Mouse (Mus musculus) urinary bladder, adult 2 months (tissue): ENCODE measurements around the gene Capn7. TPM values are rescaled to one million over a fixed set of nuclear protein-coding genes. Genes with fewer than 3 reads are reported as not detected.

Experiments
- DNase-seq: peaks from one replicate; pipeline ENCODE4 v3.0.0; 2022; ENCODE audit warnings: low spot score
- polyA plus RNA-seq: library from polyadenylated mRNA; depleted of rRNA; stranded (reverse); fragments of >200 nt; gene quantifications from 2 replicates; pipeline ENCODE4 v1.2.3, GENCODE M21; 2012

Gene Capn7
- polyA plus RNA-seq, 1 experiment: 34.9 TPM

- DNase-seq: no peak
Observed at GRCm38 (mm10) chr14:31395629-31396199, 59.3 kb downstream of the Capn7 start.

DNA sequence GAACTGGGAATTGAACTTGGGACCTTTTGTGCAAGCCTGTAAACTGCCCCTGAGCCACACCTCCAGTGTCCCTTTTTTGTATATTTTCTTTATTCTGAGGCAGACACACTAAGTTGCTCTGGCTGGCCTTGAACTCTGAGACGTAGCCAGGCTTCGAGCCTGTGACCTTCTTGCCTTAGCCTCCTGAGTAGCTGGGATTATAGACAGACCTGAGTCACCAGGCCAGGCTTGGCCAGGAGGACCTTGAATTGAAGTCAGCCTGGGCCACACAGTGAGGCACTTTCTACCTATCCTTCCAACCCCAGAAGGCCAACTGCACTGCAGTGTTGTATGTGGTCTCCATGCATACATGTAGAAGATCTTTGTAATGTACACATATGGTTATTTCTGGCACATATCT is 60.0 kb downstream of the Capn7 start:
- DNase-seq: no peak

- DNase-seq: no peak
Observed at GRCm38 (mm10) chr14:31397353-31397752, 60.9 kb downstream of the Capn7 start.

DNA sequence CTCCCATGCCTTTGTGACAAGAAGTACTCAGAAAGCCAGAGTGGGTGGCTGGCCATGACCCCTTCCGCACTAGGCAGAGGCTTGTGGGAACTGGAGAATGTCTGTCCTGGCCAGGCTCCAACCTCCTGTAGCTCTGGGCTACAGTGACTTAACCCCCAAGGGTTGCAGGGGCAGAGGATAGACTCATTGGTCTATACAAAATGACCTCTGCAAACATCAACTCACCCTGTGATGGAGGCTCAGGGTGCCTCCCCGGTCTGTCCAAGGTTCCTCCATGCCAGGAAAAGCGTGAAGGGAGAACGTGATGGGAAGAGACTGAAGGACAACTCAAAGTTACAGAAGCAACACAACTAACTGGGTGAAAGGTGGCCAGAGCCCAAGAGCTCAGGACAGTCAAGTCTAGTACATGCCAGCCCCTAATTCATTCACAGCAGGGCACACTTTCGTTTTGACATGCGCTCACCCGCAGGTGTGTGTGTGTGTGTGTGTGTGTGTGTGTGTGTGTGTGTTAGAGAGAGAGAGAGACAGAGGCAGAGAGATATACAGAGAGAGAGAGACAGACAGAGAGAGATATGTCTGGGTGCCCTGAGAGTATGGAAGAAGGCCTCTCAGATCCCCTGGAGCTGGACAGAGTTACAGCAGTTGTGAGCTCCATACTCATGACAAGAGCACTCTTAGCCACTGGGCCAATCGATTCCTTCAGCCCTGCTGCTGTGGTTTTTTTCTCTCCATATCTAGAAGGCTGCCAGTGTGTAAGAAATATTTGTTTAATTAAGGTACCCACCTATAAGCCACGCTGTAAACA is 61.6 kb downstream of the Capn7 start:
- no peak for DNase-seq

DNA sequence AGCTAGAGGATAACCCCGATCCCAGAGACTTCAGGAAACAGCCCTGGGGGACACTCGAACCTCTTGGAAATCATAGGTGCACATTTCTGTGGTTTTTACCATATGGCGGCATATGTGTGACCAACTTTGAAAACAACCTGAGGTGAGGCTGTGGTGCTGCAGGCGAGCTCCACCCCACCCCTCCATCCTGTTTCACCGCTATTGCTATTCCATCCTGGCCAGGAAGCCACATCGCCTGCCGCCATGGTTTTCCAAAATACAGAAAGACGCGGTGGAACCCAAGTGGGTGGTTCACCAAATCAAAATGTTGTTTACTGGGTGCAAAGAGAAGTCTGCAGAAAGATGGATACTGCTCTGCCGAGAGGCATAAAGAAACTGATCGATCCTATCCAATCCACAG is 62.4 kb downstream of the Capn7 start:
- no peak for DNase-seq

- no peak for DNase-seq
Observed at GRCm38 (mm10) chr14:31399271-31399670, 62.8 kb downstream of the Capn7 start.

- no peak for DNase-seq
Observed at GRCm38 (mm10) chr14:31400246-31400645, 63.8 kb downstream of the Capn7 start.

DNA sequence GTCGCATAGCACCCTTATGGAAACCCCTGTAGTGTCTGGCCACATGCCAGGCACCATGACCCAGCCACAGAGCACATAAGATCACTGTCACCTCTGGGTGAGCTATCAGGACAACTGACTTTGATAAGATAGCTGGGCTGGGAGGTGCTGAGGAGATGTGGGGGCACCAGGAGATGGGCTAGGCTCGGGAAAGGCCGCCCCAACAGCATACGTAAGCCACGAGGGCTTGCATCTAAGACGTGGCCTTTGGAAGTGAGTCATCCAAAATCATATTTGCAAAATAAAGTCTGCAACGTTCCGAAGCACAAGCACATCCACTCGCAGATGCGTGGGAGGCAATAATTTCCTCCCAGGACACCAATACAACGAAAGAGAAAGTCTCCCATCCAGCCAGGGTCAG is 64.5 kb downstream of the Capn7 start:
- no peak for DNase-seq

DNA sequence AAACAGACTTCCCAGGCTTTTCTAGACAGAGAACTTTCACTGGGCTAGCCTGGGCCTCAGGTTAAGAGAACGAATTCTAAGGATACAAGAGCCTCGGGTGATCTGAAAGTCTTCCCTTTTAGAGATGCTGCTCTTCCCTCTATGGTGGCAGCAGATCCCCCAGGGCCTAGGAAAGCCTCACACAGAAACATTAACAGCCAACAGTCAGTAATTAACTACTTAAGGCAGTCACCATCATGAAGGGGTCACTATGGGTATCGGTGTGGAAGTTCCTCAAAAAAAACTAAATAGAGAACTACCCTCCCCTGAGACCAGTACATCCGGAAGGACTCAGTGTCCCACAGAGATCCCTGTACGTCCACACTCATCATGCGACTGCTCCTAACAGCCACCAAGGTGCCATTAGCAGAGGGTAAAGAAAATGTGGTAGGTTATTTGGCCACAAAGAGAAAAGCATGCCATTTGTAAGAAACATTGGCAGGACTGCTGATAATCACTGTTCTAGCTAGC is 65.5 kb downstream of the Capn7 start:
- DNase-seq: no peak

DNA sequence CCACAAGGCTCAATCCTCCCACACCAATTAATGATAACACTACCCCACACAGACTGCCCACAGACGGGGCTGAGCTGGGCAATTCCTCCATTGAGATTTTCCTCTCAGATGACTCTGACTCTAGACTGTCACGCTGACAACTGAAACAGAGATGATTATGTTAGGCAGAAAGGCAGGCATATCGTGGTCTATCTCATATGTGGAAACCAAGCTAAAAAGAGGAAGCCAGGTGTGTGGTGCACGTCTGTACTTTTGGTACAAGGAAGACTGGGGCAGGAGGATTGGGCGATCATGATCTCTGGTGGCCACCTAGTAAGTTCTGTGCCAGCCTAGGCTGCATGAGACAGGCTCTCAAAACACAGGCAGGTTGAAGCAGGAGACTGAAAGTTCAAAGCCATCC is 66.3 kb downstream of the Capn7 start:
- no peak for DNase-seq

- DNase-seq: no peak
Observed at GRCm38 (mm10) chr14:31403556-31403955, 67.1 kb downstream of the Capn7 start.

GRCm38 (mm10) chr14:31403995-31404394 is 67.6 kb downstream of the Capn7 start:
- no peak for DNase-seq

- no peak for DNase-seq
Observed at GRCm38 (mm10) chr14:31404663-31405062, 68.2 kb downstream of the Capn7 start.

- DNase-seq: no peak
Observed at GRCm38 (mm10) chr14:31405652-31406051, 69.2 kb downstream of the Capn7 start.

DNA sequence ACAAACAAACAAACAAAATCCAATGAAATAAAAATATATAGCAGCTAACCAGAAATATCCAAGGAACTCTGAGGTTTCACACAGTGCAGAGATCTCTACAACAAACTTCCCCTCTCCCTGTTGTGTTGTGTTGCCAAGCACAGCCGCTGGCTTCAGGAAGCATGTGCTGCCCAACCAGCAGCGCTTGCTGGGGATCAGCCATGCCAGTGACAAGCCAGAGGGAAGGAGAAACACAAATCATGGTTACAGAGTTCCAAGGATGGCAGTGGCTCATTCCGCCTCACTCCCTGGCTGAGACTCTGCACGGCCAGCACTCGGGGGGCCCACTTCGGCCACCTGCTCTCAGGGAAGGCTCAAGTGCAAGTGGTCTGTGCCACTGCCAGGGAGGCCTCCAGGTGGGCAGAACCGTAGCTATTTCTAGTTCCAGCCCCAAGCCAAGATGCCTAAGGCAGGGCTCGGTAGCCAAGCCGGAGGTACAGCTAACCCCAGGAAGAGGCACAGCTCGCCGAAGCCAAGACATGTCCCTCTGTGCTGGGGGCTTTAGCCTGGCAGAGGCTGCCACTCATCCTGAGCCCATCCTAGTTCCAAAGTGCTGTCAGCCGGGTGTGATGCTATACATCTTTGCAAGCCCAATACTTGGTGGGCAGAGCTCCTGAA is 69.8 kb downstream of the Capn7 start:
- no peak for DNase-seq

- no peak for DNase-seq
Observed at GRCm38 (mm10) chr14:31407208-31407607, 70.8 kb downstream of the Capn7 start.

- no peak for DNase-seq
Observed at GRCm38 (mm10) chr14:31407911-31408604, 71.6 kb downstream of the Capn7 start.

DNA sequence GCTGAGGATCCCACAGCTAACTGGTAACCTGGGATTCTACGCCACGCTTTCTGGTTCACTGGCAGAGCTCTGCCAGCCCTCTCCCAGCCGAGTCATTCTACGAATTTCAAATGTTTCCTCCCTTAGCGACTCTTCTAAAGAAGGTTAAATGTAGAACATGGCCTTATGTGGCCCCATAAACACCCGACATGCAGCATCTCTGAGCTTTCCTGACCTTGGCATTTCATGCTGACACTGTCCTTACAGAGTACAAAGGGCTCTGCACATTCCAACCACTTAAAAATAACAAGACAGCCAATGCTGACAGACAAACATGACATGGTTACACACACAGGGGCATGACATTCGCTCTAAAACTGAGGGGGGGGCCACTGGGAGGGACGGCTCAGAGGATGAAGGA is 72.2 kb downstream of the Capn7 start:
- no peak for DNase-seq

GRCm38 (mm10) chr14:31410123-31410724 is 73.8 kb downstream of the Capn7 start:
- DNase-seq: no peak

GRCm38 (mm10) chr14:31410737-31411136 is 74.3 kb downstream of the Capn7 start:
- no peak for DNase-seq

DNA sequence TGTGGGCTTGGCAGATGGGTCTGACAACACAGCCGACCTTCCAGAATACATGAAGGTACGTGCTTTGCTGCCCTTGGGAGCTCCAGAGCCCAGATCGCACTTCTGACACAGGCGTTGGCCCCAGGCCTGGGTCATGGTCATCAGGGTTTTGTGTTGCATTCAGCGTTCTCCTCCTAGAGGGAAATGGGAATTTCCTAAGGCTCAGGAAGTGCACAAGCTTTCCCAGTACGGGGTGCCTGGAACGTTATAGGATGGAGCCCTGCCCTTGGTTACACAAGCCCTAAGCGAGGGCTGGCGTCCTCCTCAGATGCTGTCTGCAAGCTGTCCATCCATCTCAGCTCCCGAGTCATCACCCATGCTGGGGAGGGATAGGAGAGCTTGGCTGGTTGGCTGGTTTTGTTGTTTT is 76.2 kb downstream of the Capn7 start:
- DNase-seq: no peak
